Mouse (Mus musculus) cortical plate, adult 2 months (tissue): ENCODE data around the gene Wbp1.

Experiments
- CTCF ChIP-seq: fragments of 200-500 bp; IDR thresholded peaks from 2 replicates; pipeline ENCODE4 v1.5.1; 2011; ENCODE audit warnings: mild to moderate bottlenecking, control low read depth, low read length; ENCODE audit not compliant: insufficient read depth; ENCODE audit errors: extremely low read depth
- POLR2A ChIP-seq: fragments of 200-500 bp; IDR thresholded peaks from 2 replicates; pipeline ENCODE4 v1.6.1; 2011; ENCODE audit warnings: mild to moderate bottlenecking, low read length, control low read depth; ENCODE audit not compliant: insufficient read depth; ENCODE audit errors: extremely low read depth

DNA sequence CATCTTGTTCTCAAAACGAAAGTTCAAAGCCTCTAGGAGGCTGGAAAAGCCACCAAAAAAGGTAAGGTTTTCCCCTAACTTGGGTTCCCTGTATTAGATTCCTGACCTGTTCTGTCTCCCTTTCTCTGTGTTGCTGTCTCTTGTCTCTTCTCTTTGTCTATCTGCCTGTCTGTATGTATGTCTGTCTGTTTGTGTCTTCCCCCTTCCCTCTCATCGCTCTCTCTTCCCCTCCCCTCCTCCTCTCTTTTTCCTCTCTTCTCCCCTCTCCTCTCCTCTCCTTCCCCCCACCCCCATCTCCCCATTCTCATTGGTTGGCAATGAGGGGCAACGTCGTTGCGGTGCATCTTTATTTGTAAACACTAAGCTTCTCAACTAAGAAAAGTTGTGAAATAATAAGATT is 4.0 kb upstream of the Wbp1 start, which contains the start of gene Ino80b:
- no peak for TF ChIP-seq POLR2A
- no peak for TF ChIP-seq CTCF
